Mouse (Mus musculus) left cerebral cortex, adult 2 months (tissue): ENCODE results near the gene Myh9. TPM values are rescaled to one million over a fixed set of nuclear protein-coding genes. Genes with fewer than 3 reads are reported as not detected.

Source experiments
- DNase-seq, 2 experiments: peaks; one replicate each; pipeline ENCODE4 v3.0.0; 2021 to 2022; ENCODE audit warnings: low spot score in 2 of 2, mixed read lengths in 1 of 2; ENCODE audit errors: extremely low spot score in 1 of 2
- H3K27ac ChIP-seq: fragments of 200-600 bp; 2 replicates; pipeline ENCODE4 v1.8.1; 2022
- H3K4me3 ChIP-seq: fragments of 200-600 bp; 2 replicates; pipeline ENCODE4 v1.8.1; 2022
- CTCF ChIP-seq: fragments of 200-600 bp; IDR thresholded peaks from 2 replicates; pipeline ENCODE4 v1.8.1; 2022; ENCODE audit warnings: antibody characterized with exemption, mild to moderate bottlenecking, moderate library complexity
- intact Hi-C: fragments of 180-260 bp; cut with DNase I; formaldehyde crosslinking; loops from one replicate; pipeline ENCODE4 v1.15.1; 2025
- total RNA-seq, 2 experiments: library from RNA; stranded (reverse); gene quantifications; 2 replicates each; pipeline ENCODE4 v1.2.3; 2021

Gene Myh9
- total RNA-seq, 2 experiments from 2014 or later, result 81.2 to 91.4 TPM

DNA sequence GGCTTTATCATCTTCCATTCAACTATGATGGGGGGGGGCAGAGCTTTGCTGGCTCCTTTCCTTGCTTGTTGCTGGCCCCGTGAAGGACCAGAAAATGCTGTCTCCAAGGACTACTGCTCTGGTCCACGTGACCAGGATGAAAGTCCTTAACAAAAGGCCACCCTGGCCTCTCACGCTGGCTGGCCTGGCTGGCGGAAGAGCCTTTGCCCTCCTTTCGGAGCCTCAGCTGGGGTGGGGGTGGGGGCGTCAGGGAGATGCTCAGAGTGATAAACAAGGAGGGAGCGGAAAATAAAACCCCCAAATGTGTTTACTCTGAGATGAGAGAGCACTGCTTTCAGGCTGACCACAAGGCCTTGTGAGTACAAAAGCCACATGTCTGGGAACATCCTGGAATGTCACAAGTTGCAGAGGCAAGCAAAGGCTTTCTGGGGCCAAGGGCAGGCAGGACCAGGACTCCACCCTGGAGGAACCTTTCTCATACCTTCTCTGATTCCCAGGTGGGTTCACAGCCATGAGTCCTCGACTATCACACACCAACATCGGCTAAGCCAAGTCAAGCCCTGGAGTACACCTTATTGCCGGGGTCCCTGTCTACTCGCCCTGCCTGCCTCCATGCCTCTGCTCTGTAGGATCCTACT lies 24.7 kb upstream of the Myh9 start:
- intact Hi-C loops, result no loop called here
- Histone ChIP-seq H3K4me3 (no peak overlapping the region), H3K27ac (no peak overlapping the region)
- no peak for DNase-seq
- TF ChIP-seq CTCF, result no peak

DNA sequence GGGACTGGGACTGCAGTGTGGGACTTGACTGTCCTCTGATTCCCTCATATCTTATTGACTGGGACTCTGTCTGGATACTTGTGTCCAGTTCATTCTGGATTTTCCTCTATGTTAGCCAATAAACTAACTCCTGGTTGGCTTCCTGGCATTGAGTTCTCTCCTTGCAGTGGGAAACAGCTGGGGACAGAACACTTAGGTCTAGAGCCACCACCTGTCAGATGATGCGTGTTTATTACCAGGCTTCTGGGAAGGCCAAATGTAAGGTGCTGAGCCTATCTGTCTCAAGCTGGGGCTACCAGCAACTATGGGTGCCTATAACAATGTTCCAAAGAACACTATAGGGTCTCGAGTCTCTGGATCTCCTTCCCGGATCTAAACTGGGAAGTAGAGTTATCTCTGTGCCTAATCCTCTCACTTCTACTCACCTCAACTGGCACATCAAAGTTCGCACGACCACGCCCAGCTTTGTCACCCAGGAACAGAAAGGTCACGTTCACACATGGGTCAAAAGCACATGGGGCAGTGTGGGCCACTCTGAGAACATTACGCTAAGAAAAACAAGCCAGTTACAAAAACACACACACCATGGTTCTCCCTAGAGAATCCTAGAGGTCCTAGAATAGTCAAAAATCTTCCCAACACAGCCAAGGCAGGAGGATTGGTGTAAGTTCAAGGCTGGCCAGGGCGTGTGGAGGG lies 22.2 kb upstream of the Myh9 start:
- Histone ChIP-seq H3K27ac (no peak overlapping the region), H3K4me3 (no peak overlapping the region)
- no peak for TF ChIP-seq CTCF
- intact Hi-C loops, result no loop called here
- DNase-seq, result no peak

DNA sequence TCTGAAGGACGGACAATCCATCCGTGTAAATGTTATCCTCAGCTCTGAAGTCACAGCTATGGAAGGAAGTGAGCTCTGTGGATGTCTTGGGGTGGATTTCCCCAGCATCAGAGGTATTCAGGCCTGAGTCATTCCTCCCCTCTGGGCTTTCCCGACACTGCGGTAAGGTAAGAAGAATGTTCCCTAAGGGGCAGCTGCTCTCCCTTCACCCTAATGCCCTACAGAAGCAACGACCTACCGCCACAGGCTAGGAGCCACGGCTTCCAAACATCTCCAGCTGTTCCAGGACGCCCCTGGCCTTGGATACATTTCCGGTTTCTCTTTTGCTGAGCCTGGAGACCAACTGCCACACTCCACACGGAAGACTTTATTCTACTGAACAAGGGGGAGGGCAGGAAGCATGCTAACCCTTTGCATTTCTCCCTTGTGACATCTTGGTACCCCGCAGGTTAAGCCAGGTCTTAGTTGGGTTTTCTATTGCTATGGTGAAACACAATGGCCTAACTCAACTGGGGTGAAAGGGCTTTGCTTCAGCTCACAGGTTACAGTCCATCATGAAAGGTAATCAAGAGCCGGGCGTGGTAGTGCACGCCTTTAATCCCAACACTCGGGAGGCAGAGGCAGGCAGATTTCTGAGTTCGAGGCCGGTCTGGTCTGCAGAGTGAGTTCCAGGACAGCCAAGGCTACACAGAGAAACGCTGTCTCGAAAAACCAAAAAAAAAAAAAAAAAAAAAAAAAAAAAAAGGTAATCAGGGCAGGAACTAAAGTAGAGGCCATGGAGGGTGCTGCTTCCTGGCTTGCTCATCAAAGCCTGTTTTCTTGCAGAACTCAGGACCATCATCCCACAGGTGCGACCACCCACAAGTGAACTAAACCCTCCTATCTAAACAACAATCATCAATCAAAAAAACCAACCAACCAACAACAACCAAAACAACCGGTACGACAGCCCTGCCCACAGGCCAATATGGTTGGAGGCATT lies 21.3 kb upstream of the Myh9 start:
- intact Hi-C loops, result no loop called here
- Histone ChIP-seq H3K4me3 (no peak overlapping the region), H3K27ac (no peak overlapping the region)
- TF ChIP-seq CTCF, result no peak
- DNase-seq, result no peak

DNA sequence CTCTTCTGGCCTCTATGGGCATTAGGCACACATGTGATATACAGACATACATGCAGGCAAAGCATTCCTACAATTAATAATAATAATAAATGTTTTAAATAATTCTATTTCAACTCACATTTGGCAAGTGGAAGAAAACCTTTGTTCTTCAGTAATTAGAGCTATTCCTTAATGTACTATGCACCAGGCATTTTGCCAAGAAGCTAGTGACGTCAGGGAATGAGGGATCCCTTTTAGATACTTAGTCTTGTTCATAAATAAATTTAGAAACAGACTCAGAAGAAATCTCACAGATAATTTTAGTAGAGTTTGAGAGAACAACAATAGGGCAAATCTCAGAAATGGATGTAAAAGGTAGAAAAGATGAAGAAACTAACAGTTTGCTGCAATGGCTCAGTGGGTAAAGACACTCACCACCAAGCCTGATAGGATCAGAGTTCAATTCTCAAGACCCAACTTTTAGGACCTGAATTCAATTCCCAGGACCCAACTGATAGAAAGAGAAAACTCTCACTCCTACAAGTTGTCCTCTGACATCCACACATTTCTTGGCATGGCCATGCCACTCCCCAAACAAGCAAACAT lies 18.2 kb upstream of the Myh9 start:
- TF ChIP-seq CTCF, result no peak
- DNase-seq, result peak in 1 of 2 experiments; percentile 39
- H3K4me3 ChIP-seq, result no peak overlapping the region
- H3K27ac ChIP-seq, result no peak overlapping the region
- intact Hi-C loops, result no loop called here

DNA sequence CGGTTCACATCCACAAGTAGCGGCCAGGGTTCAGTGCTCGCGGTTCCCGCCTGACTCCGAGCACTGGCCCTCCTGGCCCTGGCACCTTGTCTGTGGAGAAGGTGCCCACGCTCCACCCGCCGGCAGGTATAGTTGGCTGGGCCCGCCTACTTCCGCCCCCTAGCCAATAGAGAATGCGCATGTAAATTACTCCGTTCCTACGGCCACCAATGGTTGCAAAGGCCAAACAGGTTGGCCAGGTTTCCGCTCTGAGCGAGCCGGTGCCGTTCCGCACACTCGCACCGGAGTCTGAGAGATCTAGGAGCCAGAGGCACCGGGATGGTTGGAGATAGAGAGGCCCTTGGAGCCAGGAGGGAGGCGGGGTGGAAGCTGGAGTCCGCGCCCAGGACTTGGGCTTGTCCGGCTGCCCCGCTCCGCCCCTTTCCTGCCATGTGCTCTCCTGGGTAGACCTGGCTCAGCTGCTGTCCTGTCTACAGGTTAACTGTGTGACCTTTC lies 15.7 kb upstream of the Myh9 start:
- DNase-seq, result peak; percentile 54 to 68
- no peak for TF ChIP-seq CTCF
- H3K27ac ChIP-seq, result no peak overlapping the region
- intact Hi-C loops, result no loop called here
- H3K4me3 ChIP-seq, result peak overlapping the region; percentile 53

DNA sequence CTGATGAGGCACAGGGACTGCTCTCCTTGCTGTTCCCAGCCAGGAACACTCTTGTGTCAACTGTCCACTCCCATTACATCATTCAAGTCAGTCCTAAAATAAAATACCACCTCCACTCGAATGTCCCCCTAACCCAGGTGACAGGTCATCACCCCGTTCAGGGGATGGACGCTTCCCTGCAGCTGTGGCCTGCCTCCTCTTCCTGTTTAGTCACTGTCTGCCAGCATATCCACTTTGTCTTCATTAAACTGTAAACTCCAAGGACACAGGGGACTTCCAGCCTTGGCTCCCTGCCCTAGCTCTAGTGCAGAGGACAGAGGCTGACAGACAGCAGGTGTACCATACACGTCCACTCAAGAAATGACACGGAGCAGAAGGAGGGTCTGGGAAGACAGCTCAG lies 14.6 kb upstream of the Myh9 start:
- intact Hi-C loops, result no loop called here
- no peak for TF ChIP-seq CTCF
- Histone ChIP-seq H3K4me3 (no peak overlapping the region), H3K27ac (no peak overlapping the region)
- DNase-seq, result no peak

DNA sequence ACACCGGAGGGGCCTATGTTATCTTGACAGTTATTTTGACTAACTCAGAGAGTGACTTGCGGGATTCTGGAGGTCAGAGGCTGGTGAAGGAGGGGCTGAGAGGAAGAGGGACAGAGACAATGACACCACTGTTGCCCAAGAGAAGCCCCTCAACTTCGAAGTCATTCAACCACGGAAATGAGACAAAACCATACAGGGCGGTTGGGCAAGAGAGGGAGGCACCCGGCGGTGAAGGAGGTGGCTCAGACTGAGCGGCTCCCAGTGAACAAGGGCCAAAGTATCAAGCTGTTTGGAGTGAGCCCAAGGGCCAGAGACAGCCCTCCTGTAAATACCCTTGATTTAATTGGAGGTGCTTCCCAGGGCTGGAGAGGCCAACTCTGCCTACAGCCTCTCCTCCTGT lies 13.3 kb upstream of the Myh9 start:
- DNase-seq, result no peak
- H3K27ac ChIP-seq, result no peak overlapping the region
- no peak overlapping the region for H3K4me3 ChIP-seq
- intact Hi-C loops, result no loop called here
- TF ChIP-seq CTCF, result no peak

DNA sequence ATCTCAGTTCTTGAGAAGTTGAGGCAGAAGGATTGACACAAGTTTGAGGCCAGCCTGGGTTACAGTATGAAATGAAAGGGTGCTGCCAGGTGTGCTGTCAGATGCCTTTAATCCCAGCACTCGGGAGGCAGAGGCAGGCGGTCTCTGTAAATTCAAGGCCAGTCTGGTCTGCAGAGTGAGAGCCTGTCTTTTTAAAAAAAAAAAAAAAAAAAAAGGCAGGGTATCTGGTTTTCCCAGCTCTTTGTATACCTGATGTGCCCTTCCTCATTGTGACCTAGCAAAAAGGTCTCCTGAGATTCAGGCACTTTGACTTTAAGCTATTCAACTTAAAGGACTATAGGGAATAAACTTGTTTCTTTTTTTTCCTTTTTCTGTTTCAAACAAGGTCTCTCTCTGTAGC lies 10.0 kb upstream of the Myh9 start:
- intact Hi-C loops, result no loop called here
- Histone ChIP-seq H3K27ac (no peak overlapping the region), H3K4me3 (no peak overlapping the region)
- no peak for DNase-seq
- TF ChIP-seq CTCF, result no peak

DNA sequence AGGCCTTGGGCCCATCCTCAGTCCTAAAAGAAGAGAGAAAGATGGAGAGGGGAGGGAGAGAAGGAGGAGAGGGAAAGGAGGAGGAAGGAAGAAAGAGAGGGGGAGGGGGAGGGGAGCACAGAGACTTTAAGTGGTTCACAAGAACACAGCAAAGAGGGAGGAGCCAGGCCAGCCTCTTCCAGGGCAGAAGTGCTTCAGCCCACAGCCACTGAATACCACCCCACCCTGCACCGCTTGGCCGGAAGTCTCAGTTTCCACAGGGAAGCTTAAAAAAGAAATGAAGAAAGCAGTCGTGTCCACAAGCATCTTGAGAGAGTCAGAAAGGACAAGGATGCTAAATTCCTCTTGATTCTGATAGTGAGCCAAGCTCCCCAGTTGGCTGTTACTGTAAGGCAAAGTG lies 9.2 kb upstream of the Myh9 start:
- intact Hi-C loops, result no loop called here
- no peak overlapping the region for H3K4me3 ChIP-seq
- no peak for DNase-seq
- no peak for TF ChIP-seq CTCF
- no peak overlapping the region for H3K27ac ChIP-seq

DNA sequence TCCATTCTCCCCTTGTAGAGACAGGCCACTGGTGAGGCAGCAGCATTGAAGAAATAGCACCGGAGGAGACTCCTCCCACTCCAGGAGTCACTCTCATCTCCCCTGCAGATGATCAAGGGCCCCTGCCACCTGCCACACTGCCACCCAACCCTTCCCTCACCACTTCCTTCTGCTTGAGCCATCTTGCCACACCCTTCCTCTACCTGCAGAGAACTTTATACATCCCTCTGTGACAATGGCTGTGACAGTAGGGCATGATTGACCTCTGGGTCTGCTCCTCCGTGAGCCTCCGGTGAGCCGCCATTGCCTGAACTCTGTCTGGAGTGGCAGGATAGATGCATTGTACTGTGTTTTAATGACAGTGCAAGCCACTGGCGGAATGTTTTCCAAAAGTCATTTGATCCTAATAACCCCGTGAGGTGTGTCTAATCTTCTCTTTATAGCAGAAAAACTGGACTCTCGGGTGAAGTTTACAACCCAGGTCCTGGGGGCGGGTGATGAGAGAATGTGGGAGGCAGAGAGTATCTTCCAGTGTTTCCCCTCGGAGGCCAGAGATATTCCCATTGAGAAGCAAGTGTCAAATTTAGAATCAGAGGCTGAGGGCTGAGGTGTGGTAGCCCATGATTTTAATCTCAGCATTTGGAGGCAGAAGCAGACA lies 7.7 kb upstream of the Myh9 start:
- intact Hi-C loops, result no loop called here
- H3K4me3 ChIP-seq, result no peak overlapping the region
- DNase-seq, result no peak
- no peak for TF ChIP-seq CTCF
- H3K27ac ChIP-seq, result no peak overlapping the region

DNA sequence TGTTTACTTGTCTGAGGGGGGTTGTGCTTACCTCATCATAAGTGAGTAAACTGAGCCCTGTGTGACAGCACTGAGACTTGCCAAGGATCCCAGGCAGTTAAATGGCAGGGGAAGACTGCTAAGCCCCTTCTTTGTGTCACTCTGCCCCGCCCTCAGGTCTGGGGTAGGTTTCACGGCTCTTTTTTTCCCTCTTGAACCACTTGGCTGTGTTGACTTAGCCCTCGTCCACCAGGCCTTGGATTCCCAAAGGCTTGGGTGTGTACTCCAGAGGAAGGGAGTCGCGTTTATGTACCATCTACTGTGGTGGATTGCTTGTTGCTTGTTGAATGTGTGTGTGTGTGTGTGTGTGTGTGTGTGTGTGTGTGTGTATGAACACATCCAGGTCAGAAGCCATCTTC lies 7.1 kb upstream of the Myh9 start:
- intact Hi-C loops, result no loop called here
- H3K27ac ChIP-seq, result no peak overlapping the region
- TF ChIP-seq CTCF, result no peak

More for the DNA sequence above, 7.1 kb upstream of the Myh9 start:
- H3K4me3 ChIP-seq, result no peak overlapping the region
- DNase-seq, result no peak
